ENCODE assay signal across 9 mouse cellular contexts in genomic region chr16:33744622-33745419, GRCm38 (mm10). TPM values are rescaled to one million over a fixed set of nuclear protein-coding genes. Genes with fewer than 3 reads are reported as not detected.
DNase-seq lines count a peak whose midpoint lies in the region; ATAC-seq and TF ChIP-seq lines count a peak whose summit lies in the region.
"Had no signal": no experiment of that assay in that cellular context is flagged by ENCODE, and none has a peak within 500 bp of the region (broad histone marks: within the 10 kb centered on the region; RNA-seq: fewer than 3 reads in every experiment).

No protein-coding gene starts in this region.

- DNase-seq in heart, postnatal 0 days (ENCODE audit: low spot score), result no peak
- DNase-seq in heart, postnatal 36 days, result no peak
- DNase-seq in 3T3-L1 (ENCODE audit: low read depth, low spot score) (peak; percentile 66), Patski (ENCODE audit: low read depth, low spot score) (no peak)
- peak; percentile 77 for DNase-seq in forebrain, postnatal 0 days
- DNase-seq in adrenal gland, adult 18-20 months (ENCODE audit: low spot score in 2 of 2), result no peak

- in situ Hi-C loops in Patski (cut with MboI; ENCODE audit: low pct_unique_long_range_greater_than_20kb), result loop anchor here (10.0 kb wide), 1 partner anchor 440 kb away; no protein-coding TSS in a partner anchor

- H3K4me3 ChIP-seq in heart, postnatal 0 days (ENCODE audit: low read depth, low read length), result no peak overlapping the region
- no peak overlapping the region for H3K4me3 ChIP-seq in forebrain, postnatal 0 days (ENCODE audit: low read depth, low read length)
- no peak overlapping the region for H3K4me3 ChIP-seq in lung, embryonic 15.5 days
- H3K4me3 ChIP-seq: myocyte had no signal

- no peaks in the 10 kb centered on the region for H3K27me3 ChIP-seq in heart, postnatal 0 days (ENCODE audit: control insufficient read depth, insufficient read depth, low read length)
- no peaks in the 10 kb centered on the region for H3K27me3 ChIP-seq in Patski
- H3K27me3 ChIP-seq in forebrain, postnatal 0 days (ENCODE audit: insufficient read depth, low read length), result no peaks in the 10 kb centered on the region
- H3K27me3 ChIP-seq in lung, embryonic 15.5 days, result no peaks in the 10 kb centered on the region

- no peaks in the 10 kb centered on the region; the same call in 1 of the 2 replicates for H3K4me1 ChIP-seq in heart, postnatal 0 days (ENCODE audit: control insufficient read depth, insufficient read depth)
- H3K4me1 ChIP-seq in forebrain, postnatal 0 days (ENCODE audit: insufficient read depth), result no peaks in the 10 kb centered on the region
- H3K4me1 ChIP-seq in lung, embryonic 15.5 days, result peaks cover 13% of the 10 kb centered on the region; the same call in 1 of the 2 replicates

- 60% methylated on average over 7 of the region's 7 CpGs for whole genome bisulfite sequencing in heart, postnatal 0 days
- WGBS in forebrain, postnatal 0 days, result 59% methylated on average over 7 of the region's 7 CpGs
- 62% methylated on average over 7 of the region's 7 CpGs for WGBS in lung, embryonic 15.5 days

- CTCF ChIA-PET in Patski (lab: Charles Lee), result interaction anchor here (1.4 kb wide), 1 partner anchor 28 kb away, joined by 3 read pairs; no protein-coding TSS in a partner anchor

- no peak for ATAC-seq in heart, postnatal 0 days (ENCODE audit: insufficient read depth, low read depth)
- no peak for ATAC-seq in Patski
- ATAC-seq in forebrain, postnatal 0 days, result peak; percentile 66
- ATAC-seq in lung, embryonic 15.5 days (ENCODE audit: borderline replicate concordance, extremely low read depth, low FRiP score, low TSS enrichment), result peak; percentile 26; the same call in 1 of the 2 replicates
- no peak for ATAC-seq in erythroblast, adult 5-6 weeks (replicated peaks; ENCODE audit: low FRiP score, poor library complexity, severe bottlenecking)

- H3K36me3 ChIP-seq in heart, postnatal 0 days (replicated peaks; ENCODE audit: control insufficient read depth, insufficient read depth, low read length), result peaks cover 69% of the 10 kb centered on the region
- no peaks in the 10 kb centered on the region for H3K36me3 ChIP-seq in forebrain, postnatal 0 days (ENCODE audit: insufficient read depth)
- peaks cover 10% of the 10 kb centered on the region for H3K36me3 ChIP-seq in lung, embryonic 15.5 days

- intact Hi-C loops in heart, postnatal 36 days (cut with DNase I), result loop anchor here (2.0 to 5.0 kb wide), 2 partner anchors 52 to 438 kb away; no protein-coding TSS in a partner anchor

- POLR2A ChIA-PET in Patski (lab: Charles Lee), result interaction anchor here (0.6 kb wide), 1 partner anchor 89 kb away, joined by 3 read pairs; no protein-coding TSS in a partner anchor

- TF ChIP-seq CTCF in heart, postnatal 0 days (IDR thresholded peaks at IDR 0.05; ENCODE audit: low read depth), result peak; percentile 51
- TF ChIP-seq CTCF in Patski (IDR thresholded peaks at IDR 0.05), result peak; percentile 45
- TF ChIP-seq CTCF in forebrain, postnatal 0 days (IDR thresholded peaks at IDR 0.05; ENCODE audit: low read depth), result peak; percentile 75

- no peak overlapping the region for H3K9ac ChIP-seq in heart, postnatal 0 days (replicated peaks; ENCODE audit: low read depth, low read length)
- no peak overlapping the region for H3K9ac ChIP-seq in forebrain, postnatal 0 days
- no peak overlapping the region for H3K9ac ChIP-seq in lung, embryonic 15.5 days

- no peak overlapping the region for H3K4me2 ChIP-seq in heart, postnatal 0 days (ENCODE audit: low read depth, low read length)
- no peak overlapping the region for H3K4me2 ChIP-seq in forebrain, postnatal 0 days (ENCODE audit: low read depth)
- H3K4me2 ChIP-seq in lung, embryonic 15.5 days, result no peak overlapping the region

- H3K27ac ChIP-seq in heart, postnatal 0 days (ENCODE audit: low read depth), result no peak overlapping the region
- no peak overlapping the region for H3K27ac ChIP-seq in forebrain, postnatal 0 days (ENCODE audit: low read depth, low read length)
- no peak overlapping the region for H3K27ac ChIP-seq in lung, embryonic 15.5 days

- H3K9me3 ChIP-seq in heart, postnatal 0 days (replicated peaks; ENCODE audit: control insufficient read depth, low read length), result no peaks in the 10 kb centered on the region
- H3K9me3 ChIP-seq in forebrain, postnatal 0 days (ENCODE audit: low read length), result no peaks in the 10 kb centered on the region
- no peaks in the 10 kb centered on the region for H3K9me3 ChIP-seq in lung, embryonic 15.5 days

- TF ChIP-seq EP300 in heart, postnatal 0 days (IDR thresholded peaks at IDR 0.05; ENCODE audit: low read depth), result no peak

RNA-seq across cellular contexts. Expression of gene Muc13, which starts 49.0 kb away (rescaled TPM):
- not detected in 2 replicates for total RNA-seq in heart, postnatal 0 days (2014; rRNA removed; ENCODE audit: low replicate concordance)
- not detected in 2 replicates for polyA plus RNA-seq in heart, postnatal 0 days (2015; fragmentation: Nextera tagmentation; extraction: Ambion mirVana)
- total RNA-seq in heart, postnatal 36 days (2021), result under 1 TPM in 1 of 2 experiments, not detected in 1; 0.08 TPM
- not detected for polyA plus RNA-seq in Patski (2021)
- total RNA-seq in forebrain, postnatal 0 days (2014; rRNA removed), result not detected in 2 replicates
- not detected in 2 replicates for polyA plus RNA-seq in forebrain, postnatal 0 days (2015; fragmentation: Nextera tagmentation; extraction: Ambion mirVana)
- polyA plus RNA-seq in lung, embryonic 15.5 days (2015; fragmentation: Nextera tagmentation; extraction: Ambion mirVana), result 0.05 and 0.11 TPM in 2 replicates
- 7.9 and 9.2 TPM in 2 replicates for total RNA-seq in erythroblast, adult 5-6 weeks (2015; ENCODE audit: low replicate concordance)
- total RNA-seq in erythroblast, adult 5-6 weeks (2017; ENCODE audit: low replicate concordance), result 4.4 and 6.6 TPM in 2 replicates
- not detected for total RNA-seq in adrenal gland, adult 18-20 months (2021)

Comparison
In these comparisons a context has a peak if more than half of its experiments do, and no peak if none do; other contexts are left out.
1. ATAC-seq: peak in forebrain, postnatal 0 days (single experiment) and lung, embryonic 15.5 days (single experiment); none in heart, postnatal 0 days (single experiment), Patski (single experiment) and erythroblast, adult 5-6 weeks (single experiment).
2. DNase-seq: peak in 3T3-L1 (single experiment) and forebrain, postnatal 0 days (single experiment); none in heart, postnatal 0 days (single experiment), heart, postnatal 36 days (0 of 2), Patski (single experiment) and adrenal gland, adult 18-20 months (0 of 2).
3. Peak in every context shown above with its lines, with median percentiles within 50 percentile points of each other: CTCF ChIP-seq.